ENCODE assay signal across 22 mouse cellular contexts in the genomic region with DNA sequence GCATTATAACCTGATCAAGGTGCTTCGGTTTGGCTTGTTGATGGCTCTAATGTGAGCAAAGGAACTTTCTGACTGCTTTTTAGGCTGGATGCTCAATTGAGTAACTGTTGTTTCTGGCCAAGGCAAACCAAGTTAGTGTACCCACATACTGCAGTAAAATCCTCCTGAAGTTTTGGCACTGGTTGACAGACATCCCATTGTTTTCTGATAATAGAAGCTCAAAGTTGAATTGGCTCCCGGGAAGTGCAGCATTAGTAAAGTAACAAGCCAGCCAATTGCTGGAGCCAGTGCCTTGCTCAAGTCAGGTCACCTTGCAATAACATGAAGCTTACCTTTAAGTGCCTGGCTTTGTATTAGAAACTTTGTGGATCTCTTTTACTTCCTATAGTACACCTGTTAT.
"Had no signal": no experiment of that assay in that cellular context is flagged by ENCODE, and none has a peak within 500 bp of the region (broad histone marks: within the 10 kb centered on the region; RNA-seq: fewer than 3 reads in every experiment).

No protein-coding gene starts in this region.

- DNase-seq: kidney, adult 8-10 months; kidney, postnatal 10 days; kidney, postnatal 4 days; left cerebral cortex, postnatal 4 days; liver, embryonic 13.5 days; lung, adult 2 months; lung, postnatal 14 days; lung, postnatal 4 days; right cerebral cortex, adult 18-20 months; right cerebral cortex, postnatal 14 days; right cerebral cortex, postnatal 4 days; thymus, adult 2 months; thymus, postnatal 14 days; thymus, postnatal 4 days had no signal

- H3K27me3 ChIP-seq: kidney, embryonic 15.5 days; limb, embryonic 12.5 days; limb, embryonic 15.5 days; liver, embryonic 13.5 days; midbrain, embryonic 12.5 days; midbrain, embryonic 15.5 days; neural tube, embryonic 13.5 days had no signal

- H3K4me2 ChIP-seq: kidney, embryonic 15.5 days; limb, embryonic 12.5 days; limb, embryonic 15.5 days; liver, embryonic 13.5 days; midbrain, embryonic 12.5 days; midbrain, embryonic 15.5 days; neural tube, embryonic 13.5 days had no signal

- H3K9ac ChIP-seq: kidney, embryonic 15.5 days; limb, embryonic 12.5 days; limb, embryonic 15.5 days; liver, embryonic 13.5 days; midbrain, embryonic 12.5 days; midbrain, embryonic 15.5 days; neural tube, embryonic 13.5 days had no signal

- H3K27ac ChIP-seq: kidney, embryonic 15.5 days; limb, embryonic 12.5 days; limb, embryonic 15.5 days; liver, embryonic 13.5 days; midbrain, embryonic 12.5 days; midbrain, embryonic 15.5 days; stomach, postnatal 0 days had no signal

- H3K4me3 ChIP-seq: kidney, embryonic 15.5 days; limb, embryonic 12.5 days; limb, embryonic 15.5 days; liver, embryonic 13.5 days; midbrain, embryonic 12.5 days; midbrain, embryonic 15.5 days; myocyte; neural tube, embryonic 13.5 days had no signal

- H3K9me3 ChIP-seq: kidney, embryonic 15.5 days; limb, embryonic 12.5 days; limb, embryonic 15.5 days; liver, embryonic 13.5 days; midbrain, embryonic 12.5 days; midbrain, embryonic 15.5 days; neural tube, embryonic 13.5 days had no signal

- H3K36me3 ChIP-seq: liver, embryonic 13.5 days; midbrain, embryonic 15.5 days had no signal

- H3K4me1 ChIP-seq: kidney, embryonic 15.5 days; limb, embryonic 15.5 days; liver, embryonic 13.5 days had no signal

- ATAC-seq: midbrain, embryonic 15.5 days had no signal
